Mouse (Mus musculus): Measurements from ENCODE around the gene Zfp36l2. TPM values are rescaled to one million over a fixed set of nuclear protein-coding genes. Genes with fewer than 3 reads are reported as not detected.

Zfp36l2 gene
- polyA plus RNA-seq, 2 experiments: 30.9 to 80.1 TPM

DNA sequence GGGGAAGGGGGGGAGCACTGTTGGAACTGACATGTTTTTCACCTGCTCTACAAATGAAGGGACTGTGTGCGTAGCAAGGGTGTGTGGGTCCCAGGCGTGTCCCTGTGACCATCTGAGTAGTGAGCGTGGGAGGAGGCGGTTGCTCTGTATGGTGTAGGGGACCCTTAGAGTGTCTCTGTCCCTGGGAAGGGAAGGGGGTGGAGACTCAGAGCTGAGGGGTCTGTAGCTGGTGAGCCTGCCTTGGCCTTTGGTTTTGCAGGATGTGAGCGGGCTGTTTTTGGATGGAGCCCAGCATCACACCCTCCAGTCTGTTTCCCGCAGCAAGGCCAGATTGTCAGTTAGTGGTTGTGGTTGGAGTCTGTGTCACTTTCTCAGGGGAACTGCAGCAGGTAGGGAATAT is 46.1 kb downstream of the Zfp36l2 start:
- no peak for ATAC-seq (ENCODE audit: low FRiP score, low read depth)
- H3K4me1 ChIP-seq (ENCODE audit: control insufficient read depth, insufficient read depth, low read length): peaks cover 46% of the 10 kb centered on the region
- no peak for DNase-seq (ENCODE audit: low spot score)
- no peak overlapping the region for H3K4me3 ChIP-seq (replicated peaks; ENCODE audit: low read length)
- 79% methylated on average over 6 of the region's 6 CpGs for WGBS
- no peak overlapping the region for H3K4me2 ChIP-seq (replicated peaks; ENCODE audit: low read depth, low read length, severe bottlenecking)
- no peak overlapping the region for H3K9ac ChIP-seq (ENCODE audit: low read depth, low read length, severe bottlenecking)
- H3K36me3 ChIP-seq (ENCODE audit: control insufficient read depth, insufficient read depth, low read length): no peaks in the 10 kb centered on the region
- H3K9me3 ChIP-seq (ENCODE audit: control insufficient read depth, low read length): no peaks in the 10 kb centered on the region
- H3K27me3 ChIP-seq (ENCODE audit: control insufficient read depth, insufficient read depth, low read length): no peaks in the 10 kb centered on the region
- no peak overlapping the region for H3K27ac ChIP-seq (replicated peaks; ENCODE audit: low read depth, low read length)
- no peak for TF ChIP-seq POLR2A (IDR thresholded peaks at IDR 0.05; ENCODE audit: borderline replicate concordance, extremely low read depth, insufficient read depth, insufficient read length)

DNA sequence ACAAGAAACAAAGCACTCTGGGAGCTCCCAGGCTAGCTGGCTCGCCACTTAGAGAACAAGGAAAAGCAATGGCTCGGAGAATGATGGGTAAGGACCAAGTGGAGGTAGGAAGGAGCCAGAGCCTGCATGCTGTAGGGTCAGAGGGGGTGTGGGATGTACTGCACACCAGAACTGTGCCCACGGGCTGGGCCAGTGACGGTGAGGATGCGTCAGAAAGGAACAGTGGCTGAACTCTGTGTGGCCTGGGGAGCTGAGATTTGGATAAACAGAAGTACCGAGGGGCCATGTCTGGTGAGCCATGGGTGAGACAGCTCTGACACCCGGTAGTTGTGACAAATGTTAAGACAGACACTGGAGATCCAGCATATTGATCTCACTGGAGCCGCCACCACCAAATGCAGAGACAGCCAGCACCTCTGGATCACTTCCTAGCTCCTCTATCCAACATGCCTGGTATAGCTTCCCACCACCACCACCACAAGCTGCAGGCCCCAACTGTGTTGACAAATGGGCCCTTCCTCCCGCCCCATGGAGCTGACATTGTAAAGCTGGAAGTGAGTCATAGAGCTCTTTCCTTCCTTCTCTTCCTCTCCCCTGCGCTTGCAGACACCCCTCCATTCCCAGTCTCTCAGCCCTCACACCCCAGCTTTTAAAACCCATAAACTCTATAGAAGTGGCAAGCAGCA is 46.8 kb downstream of the Zfp36l2 start:
- H3K4me1 ChIP-seq (ENCODE audit: control insufficient read depth, insufficient read depth, low read length): peaks cover 45% of the 10 kb centered on the region
- peak overlapping the region; percentile 2; the same call in 1 of the 2 replicates for H3K27ac ChIP-seq (replicated peaks; ENCODE audit: low read depth, low read length)
- H3K9ac ChIP-seq (ENCODE audit: low read depth, low read length, severe bottlenecking): no peak overlapping the region
- no peaks in the 10 kb centered on the region for H3K36me3 ChIP-seq (ENCODE audit: control insufficient read depth, insufficient read depth, low read length)
- H3K4me2 ChIP-seq (replicated peaks; ENCODE audit: low read depth, low read length, severe bottlenecking): no peak overlapping the region
- no peaks in the 10 kb centered on the region for H3K9me3 ChIP-seq (ENCODE audit: control insufficient read depth, low read length)
- 70% methylated on average over 10 of the region's 10 CpGs for WGBS
- no peak for TF ChIP-seq POLR2A (IDR thresholded peaks at IDR 0.05; ENCODE audit: borderline replicate concordance, extremely low read depth, insufficient read depth, insufficient read length)
- no peak overlapping the region for H3K4me3 ChIP-seq (replicated peaks; ENCODE audit: low read length)
- ATAC-seq (ENCODE audit: low FRiP score, low read depth) (no peak), DNase-seq (ENCODE audit: low spot score) (no peak)
- H3K27me3 ChIP-seq (ENCODE audit: control insufficient read depth, insufficient read depth, low read length): no peaks in the 10 kb centered on the region

DNA sequence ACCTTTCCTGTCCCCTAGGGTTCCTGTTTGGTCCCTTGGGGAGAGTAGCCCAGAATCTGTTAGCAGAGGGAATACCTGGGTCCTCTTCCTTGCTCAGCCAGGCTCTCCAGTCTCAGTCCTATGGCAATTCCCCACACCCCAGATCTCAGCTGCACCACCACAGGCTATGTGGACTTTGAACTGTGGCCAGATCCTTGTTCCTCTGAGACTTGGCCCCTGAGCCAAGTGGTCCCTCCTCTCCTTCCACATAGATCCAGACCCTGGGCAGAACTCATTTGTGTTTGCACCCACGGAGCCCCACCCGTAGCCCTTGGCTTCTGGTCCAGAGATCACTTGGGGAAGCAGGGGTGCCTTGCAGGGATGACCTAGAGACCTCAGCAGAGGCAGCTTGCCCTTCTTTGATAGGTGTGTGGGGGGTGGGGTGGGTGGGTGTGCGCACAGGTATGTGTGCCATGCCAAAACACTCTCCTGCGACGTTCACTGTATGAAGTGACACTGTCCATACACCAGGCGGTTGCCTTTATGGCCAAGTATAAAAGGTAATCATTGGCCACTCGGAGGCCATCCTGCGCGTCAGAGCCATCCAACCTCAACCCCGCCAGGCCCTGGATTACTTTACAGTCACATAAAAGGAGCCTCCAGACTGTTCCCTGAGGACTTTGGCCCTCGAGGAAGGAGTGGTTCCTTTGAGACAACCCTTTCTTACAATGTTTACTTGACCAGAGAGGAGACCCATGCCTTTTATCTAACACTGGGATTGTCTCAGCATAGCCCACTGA is 50.2 kb downstream of the Zfp36l2 start:
- WGBS: 55% methylated on average over 11 of the region's 11 CpGs
- peaks cover 29% of the 10 kb centered on the region for H3K4me1 ChIP-seq (ENCODE audit: control insufficient read depth, insufficient read depth, low read length)
- no peaks in the 10 kb centered on the region for H3K36me3 ChIP-seq (ENCODE audit: control insufficient read depth, insufficient read depth, low read length)
- ATAC-seq (ENCODE audit: low FRiP score, low read depth) (no peak), DNase-seq (ENCODE audit: low spot score) (no peak)
- H3K27me3 ChIP-seq (ENCODE audit: control insufficient read depth, insufficient read depth, low read length): no peaks in the 10 kb centered on the region
- H3K4me2 ChIP-seq (replicated peaks; ENCODE audit: low read depth, low read length, severe bottlenecking): no peak overlapping the region
- H3K4me3 ChIP-seq (replicated peaks; ENCODE audit: low read length): no peak overlapping the region
- no peak for TF ChIP-seq POLR2A (IDR thresholded peaks at IDR 0.05; ENCODE audit: borderline replicate concordance, extremely low read depth, insufficient read depth, insufficient read length)
- no peak overlapping the region for H3K9ac ChIP-seq (ENCODE audit: low read depth, low read length, severe bottlenecking)
- no peak overlapping the region for H3K27ac ChIP-seq (replicated peaks; ENCODE audit: low read depth, low read length)
- no peaks in the 10 kb centered on the region for H3K9me3 ChIP-seq (ENCODE audit: control insufficient read depth, low read length)

DNA sequence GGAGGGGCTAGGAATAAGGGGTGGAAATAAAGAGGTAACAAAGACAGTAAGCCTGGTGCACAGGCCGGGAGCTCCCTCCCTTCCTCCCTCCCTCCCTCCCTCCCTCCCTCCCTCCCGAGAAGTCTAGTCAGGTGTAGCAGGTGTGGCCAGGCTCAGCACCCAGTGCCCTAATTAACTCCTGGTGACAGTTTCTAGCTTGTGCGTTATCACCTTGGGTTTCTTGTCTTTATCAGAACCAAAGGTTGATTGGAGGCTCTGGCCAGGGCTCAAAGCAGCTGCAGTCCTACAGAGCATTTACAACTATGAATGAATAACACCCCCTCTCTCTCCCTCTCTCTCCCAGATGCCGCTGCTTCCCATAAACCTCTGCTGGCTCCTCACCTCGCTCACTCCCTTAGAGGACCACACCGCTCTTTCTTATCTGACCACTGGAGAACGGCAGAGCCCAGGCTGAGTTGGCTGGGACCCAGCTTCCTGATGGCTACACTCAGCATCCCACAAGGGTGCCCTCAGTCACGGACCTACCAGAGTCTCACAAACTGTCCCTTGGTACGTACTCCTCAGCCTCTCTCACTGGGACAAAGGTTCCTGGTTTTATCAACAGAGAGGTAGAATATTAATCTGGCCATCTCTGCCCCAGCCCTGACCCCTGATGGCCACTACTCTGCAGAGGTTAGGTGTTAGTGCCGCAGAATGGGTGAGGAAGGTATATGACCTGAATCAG is 50.9 kb downstream of the Zfp36l2 start:
- H3K9ac ChIP-seq (ENCODE audit: low read depth, low read length, severe bottlenecking): no peak overlapping the region; the same call in 1 of the 2 replicates
- peaks cover 22% of the 10 kb centered on the region for H3K4me1 ChIP-seq (ENCODE audit: control insufficient read depth, insufficient read depth, low read length)
- no peak for ATAC-seq (ENCODE audit: low FRiP score, low read depth)
- TF ChIP-seq POLR2A (IDR thresholded peaks at IDR 0.05; ENCODE audit: borderline replicate concordance, extremely low read depth, insufficient read depth, insufficient read length): no peak
- no peaks in the 10 kb centered on the region for H3K9me3 ChIP-seq (ENCODE audit: control insufficient read depth, low read length)
- H3K4me2 ChIP-seq (replicated peaks; ENCODE audit: low read depth, low read length, severe bottlenecking): no peak overlapping the region
- DNase-seq (ENCODE audit: low spot score): no peak
- no peaks in the 10 kb centered on the region for H3K27me3 ChIP-seq (ENCODE audit: control insufficient read depth, insufficient read depth, low read length)
- H3K27ac ChIP-seq (replicated peaks; ENCODE audit: low read depth, low read length): no peak overlapping the region
- no peak overlapping the region for H3K4me3 ChIP-seq (replicated peaks; ENCODE audit: low read length)
- H3K36me3 ChIP-seq (ENCODE audit: control insufficient read depth, insufficient read depth, low read length): no peaks in the 10 kb centered on the region
- WGBS: 31% methylated on average over 9 of the region's 10 CpGs

DNA sequence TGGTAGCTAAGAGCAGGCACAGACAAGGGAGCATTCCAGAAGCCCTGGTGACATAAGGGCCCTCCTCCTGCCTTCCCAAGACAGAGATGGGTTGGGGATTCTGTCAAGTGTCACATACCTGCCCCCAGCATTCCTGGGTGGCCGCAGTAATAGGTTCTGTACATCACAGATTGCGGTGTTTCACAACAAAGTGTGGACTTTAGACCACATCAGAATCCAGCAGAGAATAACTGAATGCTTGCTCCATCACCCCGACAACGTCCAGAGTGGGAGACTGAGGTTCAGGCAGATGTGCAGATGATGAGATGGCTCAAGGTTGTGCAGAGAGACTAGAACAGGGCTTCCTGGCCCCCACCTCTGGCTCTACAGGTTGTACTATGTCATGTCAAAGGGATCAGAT is 51.5 kb downstream of the Zfp36l2 start:
- Histone ChIP-seq H3K4me1 (ENCODE audit: control insufficient read depth, insufficient read depth, low read length) (peaks cover 18% of the 10 kb centered on the region), H3K9me3 (ENCODE audit: control insufficient read depth, low read length) (no peaks in the 10 kb centered on the region), H3K4me2 (replicated peaks; ENCODE audit: low read depth, low read length, severe bottlenecking) (no peak overlapping the region), H3K9ac (ENCODE audit: low read depth, low read length, severe bottlenecking) (no peak overlapping the region), H3K27ac (replicated peaks; ENCODE audit: low read depth, low read length) (no peak overlapping the region), H3K27me3 (ENCODE audit: control insufficient read depth, insufficient read depth, low read length) (no peaks in the 10 kb centered on the region), H3K4me3 (replicated peaks; ENCODE audit: low read length) (no peak overlapping the region), H3K36me3 (ENCODE audit: control insufficient read depth, insufficient read depth, low read length) (no peaks in the 10 kb centered on the region)
- no peak for ATAC-seq (ENCODE audit: low FRiP score, low read depth)
- no peak for TF ChIP-seq POLR2A (IDR thresholded peaks at IDR 0.05; ENCODE audit: borderline replicate concordance, extremely low read depth, insufficient read depth, insufficient read length)
- WGBS: 80% methylated on average over 4 of the region's 4 CpGs
- no peak for DNase-seq (ENCODE audit: low spot score)

Measured in limb, embryonic 14.5 days (tissue).